Mouse (Mus musculus): ENCODE data around the gene Mta1.

Gene Mta1

DNA sequence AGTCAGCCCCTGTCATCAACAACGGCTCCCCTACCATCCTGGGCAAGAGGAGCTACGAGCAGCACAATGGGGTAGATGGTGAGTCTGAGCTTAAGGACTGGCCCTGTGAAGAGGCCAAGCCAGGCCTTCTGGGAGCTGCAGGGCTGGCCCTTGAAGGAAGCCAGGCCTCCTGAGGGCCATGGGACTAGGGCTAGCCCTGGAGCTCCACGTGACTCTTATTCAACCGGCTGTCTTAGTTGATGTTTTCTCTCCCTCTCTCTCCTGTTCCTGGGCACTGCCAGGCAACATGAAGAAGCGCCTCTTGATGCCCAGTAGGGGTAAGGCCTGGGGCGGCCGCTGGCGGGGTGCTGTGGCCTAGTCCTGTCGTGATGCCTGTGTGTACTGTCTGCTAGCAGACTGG, 35.2 kb downstream of the Mta1 start:
- no peak for ATAC-seq (ENCODE audit: insufficient number of reproducible peaks, low FRiP score, low TSS enrichment)

DNA sequence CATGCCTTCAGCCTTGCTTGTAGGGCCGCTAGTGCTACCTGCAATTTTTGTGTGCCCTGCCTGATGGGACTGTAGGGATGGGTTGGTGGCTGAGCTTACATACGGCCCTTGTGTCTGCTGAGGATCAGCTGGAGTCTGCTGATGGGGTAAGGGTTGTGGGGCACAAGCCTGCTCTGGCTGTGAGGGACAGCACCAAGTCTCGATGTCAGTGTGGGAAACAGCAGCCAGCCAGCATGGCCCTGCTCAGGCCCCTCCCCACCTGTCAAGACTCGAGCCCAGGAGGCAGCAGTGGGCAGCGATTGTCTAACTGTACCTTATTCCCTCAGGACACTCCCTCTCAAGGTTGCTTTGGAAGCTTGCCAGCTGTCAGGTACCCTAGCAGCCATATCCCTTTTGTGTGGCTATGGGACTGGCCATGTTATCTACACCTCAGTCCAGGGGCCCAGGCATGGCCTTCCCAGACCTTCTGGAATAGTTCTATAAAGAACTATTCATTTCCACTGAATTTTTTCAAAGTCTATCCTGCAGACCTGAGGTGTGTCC, 35.9 kb downstream of the Mta1 start:
- no peak for ATAC-seq (ENCODE audit: insufficient number of reproducible peaks, low FRiP score, low TSS enrichment)

DNA sequence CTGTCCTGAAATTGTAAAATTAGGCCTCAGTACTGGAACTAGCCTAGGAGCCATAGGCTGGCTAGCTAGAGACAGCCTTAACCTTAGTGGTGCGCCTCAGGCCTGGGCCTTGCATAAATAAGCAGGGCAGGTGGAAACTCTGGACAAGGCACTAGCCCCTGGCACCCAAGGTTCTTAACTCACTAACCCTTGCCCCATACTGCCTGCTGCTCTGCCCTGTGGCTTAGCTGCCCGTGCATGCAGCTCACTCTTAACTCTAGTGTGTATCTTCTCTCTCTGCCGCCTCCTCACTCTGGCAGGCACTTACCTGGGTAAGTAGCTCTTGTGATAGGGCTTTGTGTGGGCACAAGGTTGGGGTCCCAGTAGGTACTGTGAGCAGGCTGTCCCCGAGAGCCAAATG, 36.4 kb downstream of the Mta1 start:
- ATAC-seq (ENCODE audit: insufficient number of reproducible peaks, low FRiP score, low TSS enrichment): no peak

DNA sequence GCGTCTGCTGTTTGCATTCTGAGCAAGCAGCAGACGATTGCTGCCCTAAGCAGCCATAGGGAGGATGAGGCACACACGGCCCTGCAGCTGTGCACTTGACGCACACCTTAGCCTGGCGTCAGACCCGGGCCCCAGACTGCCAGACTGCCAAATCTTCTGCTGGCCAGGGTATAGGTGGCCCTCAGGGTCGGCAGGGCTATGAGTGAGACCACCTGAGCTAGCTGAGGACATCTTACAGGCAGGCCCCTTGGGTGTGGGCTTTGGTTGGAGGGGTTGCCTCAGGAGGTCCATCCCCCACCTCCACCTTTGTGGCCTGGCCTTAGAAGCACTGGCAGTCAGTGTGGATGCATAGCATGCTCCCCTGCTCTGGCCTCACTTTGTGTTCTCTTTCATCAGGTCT, 37.3 kb downstream of the Mta1 start:
- ATAC-seq (ENCODE audit: insufficient number of reproducible peaks, low FRiP score, low TSS enrichment): no peak

DNA sequence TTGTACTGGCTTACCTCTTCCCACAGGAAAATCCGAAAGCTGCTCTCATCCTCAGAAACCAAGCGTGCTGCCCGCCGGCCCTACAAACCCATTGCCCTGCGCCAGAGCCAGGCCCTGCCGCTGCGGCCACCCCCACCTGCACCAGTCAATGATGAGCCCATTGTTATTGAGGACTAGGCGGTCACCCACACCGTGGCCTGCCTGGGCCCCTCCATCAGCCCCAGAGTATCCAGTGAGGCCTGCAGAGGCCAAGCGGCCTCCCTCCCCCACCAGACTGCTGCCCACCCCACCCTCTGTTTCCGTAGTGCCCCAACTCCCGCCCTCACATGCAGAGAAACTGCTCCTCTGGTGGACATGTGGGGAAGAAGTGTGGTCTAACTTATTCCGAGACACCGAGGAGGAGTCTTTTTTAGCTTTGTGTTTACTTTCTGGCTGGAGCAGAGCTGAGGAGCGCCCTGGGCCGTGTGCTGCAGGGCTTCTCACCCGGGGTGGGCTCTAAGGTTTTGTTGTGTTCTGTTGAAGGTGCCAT, 38.5 kb downstream of the Mta1 start:
- ATAC-seq (ENCODE audit: insufficient number of reproducible peaks, low FRiP score, low TSS enrichment): no peak

DNA sequence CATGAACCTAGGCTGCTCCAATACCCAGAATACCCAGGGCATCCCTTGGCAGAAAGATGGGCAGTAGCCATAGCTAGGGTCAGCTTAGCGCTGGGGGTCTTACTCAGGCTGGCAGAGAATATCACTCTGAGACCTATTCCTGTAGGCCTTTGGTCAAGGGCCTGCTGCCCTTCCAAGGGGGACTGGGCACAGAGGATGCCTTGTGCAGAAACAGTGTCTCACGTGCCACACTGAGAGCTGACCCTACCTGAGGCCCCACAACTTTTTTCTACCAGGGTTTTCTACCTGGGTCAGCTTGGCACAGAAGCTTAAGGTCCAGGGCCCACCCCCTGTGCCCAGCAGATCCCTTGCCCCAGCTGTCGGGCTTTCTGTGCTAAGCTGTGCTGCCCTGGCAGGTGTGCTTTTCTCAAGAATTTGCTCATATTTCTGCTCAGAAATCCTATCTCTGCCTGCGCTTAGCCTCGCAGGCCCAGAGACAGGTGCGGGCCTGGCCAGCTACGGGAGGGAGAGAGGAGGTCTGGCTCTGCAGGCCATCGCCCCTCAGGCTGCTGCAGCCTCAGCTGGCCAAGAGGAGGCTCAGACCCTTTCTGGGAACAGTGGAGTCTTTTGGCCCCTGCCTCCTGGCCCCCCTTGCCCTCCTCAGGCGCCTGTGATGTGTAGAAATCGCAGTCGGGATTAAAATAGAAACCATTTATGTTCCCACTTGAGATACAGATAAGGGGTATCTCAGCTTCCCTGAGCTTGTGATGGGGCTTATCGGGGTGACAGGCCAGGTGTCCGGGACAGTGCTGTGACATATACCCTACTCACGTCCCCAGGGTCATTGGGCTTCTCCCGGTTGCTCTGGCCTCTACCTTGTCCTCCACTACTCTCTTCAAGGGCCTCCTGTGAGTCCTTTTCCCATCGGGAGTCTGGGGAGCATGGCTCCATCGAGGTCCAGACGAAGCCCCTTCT, 39.5 kb downstream of the Mta1 start:
- no peak for ATAC-seq (ENCODE audit: insufficient number of reproducible peaks, low FRiP score, low TSS enrichment)

DNA sequence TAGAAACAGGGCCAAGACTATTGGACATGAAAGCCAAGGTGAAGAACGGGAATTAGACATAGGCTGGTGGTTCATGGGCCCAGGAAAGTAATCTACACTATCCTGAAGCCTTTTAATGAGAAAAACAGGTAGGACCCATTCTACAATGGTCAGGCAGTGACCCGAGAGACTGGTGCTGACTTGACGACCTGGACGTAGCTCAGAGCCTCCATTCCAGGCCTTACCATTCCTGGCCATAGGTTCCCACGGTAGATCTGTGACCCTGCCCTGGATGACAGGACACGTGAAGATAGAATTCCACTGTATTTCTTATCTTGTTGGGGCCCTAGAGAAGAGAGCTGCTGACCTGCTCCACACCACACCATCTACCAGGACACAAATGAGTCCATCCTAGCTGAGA, 40.2 kb downstream of the Mta1 start:
- no peak for ATAC-seq (ENCODE audit: insufficient number of reproducible peaks, low FRiP score, low TSS enrichment)

DNA sequence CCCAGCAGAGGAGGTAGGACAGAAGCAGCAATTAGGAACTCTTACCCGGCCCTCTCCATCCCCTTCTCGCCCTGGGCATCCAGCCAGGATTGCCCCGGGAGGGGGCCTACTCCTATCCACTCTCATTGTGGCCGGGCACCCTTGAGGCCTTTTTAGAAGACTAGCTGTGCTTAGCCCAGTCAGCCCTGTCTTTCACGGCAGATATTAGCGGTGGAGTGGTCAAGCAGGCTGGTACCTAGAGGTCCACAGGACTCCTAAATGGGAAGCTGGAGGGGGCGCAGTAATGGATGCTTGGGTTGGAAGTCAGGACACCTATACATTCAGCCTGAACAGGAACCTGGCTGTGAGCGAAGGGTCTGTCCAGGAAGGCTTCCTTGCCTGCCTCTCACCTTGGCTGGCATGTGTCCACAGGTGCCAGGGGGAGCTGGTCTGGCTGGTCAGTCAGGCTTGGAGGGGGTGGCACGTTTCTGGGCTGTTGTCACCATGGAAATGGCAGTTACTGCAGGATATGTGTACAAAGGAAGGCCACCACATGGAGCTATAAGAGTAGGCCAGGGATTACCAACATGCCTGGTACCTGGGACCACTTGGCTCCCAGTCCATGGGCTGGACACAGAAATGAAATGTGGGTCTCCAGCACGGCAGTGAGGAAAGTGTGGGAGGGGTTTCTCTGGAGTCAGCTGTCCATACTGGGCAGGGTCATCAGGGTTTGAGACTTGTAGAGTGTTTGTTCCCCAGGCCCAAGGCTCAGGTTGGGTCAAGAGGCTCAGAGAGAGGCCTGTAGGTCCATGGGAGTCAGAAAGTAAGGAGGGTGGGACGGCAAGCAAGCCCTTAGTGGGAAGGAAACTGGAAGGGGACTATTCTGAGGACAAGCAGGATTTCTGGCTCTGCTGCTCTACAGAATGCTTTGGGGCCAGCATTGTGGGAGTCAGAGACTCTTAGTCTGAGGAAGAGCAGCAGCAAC, 41.1 kb downstream of the Mta1 start:
- no peak for ATAC-seq (ENCODE audit: insufficient number of reproducible peaks, low FRiP score, low TSS enrichment)

DNA sequence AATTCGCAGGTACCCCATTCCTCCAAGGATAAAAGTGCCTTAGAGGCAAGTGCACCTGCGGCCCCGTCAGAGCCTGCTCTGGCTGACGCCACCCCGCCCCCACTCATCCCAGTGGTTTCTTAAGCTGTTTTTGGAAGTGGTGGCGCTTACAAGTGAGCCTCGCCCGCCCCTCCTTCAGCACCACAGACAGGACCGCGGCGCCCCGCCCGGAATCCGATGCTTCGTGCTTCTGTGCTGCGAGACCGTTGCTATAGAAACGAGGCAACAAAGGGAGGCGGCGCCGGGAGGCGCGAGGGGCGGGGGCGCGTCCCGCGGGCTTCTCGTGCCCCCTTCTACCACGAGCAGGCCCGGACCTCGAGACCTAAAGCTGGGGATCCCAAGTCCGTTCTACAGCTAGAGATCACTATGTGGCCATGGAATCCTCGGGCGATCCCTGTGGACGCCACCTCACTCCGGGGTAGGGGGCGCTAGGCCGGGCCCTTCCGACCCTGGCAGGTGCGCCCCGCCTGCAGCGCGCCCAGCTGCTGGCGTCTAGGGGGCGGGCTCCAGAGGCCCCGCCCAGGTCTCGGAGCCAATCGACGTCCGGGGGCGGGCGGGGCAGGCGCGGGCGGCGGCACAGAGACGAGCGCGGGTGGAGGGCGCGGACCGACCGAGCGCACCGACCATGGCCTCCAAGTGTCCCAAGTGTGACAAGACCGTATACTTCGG, 42.0 kb downstream of the Mta1 start, which contains the start of gene Crip2:
TSS of gene Crip2 (plus strand) at position 329 of the 708 bp plus-strand sequence.
- ATAC-seq (ENCODE audit: insufficient number of reproducible peaks, low FRiP score, low TSS enrichment): 0 out of 2 replicates have a peak, but pooled peaks have one; percentile 15

DNA sequence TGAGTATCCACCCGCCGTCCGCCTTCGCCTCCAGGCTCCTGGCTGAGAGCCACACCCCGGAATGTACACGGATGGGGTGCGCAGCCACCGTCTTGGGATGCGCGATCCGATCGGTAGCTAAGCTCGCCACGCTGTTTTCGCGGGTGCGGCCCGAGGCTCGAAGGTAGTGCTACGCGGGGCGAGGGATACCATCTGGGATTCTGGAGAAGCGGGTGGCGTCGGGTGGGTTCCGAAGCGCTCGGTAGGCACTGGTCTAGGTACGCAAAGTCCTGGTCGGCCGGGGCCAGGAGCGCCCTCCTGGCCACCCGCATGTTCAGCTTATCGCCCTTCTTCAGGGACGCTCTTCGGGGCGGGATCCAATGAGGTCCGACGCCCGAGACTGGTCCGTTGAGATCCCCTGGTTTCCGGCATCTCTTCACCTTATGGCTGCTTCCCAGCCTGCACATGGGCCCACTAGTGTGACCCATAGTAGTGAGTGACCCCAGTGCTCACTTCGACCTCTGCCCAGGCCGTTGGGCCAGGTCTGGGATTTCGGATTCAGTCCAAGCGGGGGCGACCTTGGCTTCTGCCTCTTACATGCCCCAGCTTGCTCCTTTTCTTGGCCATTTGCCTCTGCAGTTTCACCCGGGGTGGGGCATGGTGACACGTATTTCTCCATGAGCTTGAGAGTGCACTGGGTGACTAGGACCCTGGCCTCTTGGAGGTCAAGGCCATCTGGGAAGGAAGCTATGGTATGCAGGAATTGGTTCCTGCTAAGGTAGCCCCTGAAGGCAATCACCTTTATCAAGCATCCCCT, 42.7 kb downstream of the Mta1 start:
- no peak for ATAC-seq (ENCODE audit: insufficient number of reproducible peaks, low FRiP score, low TSS enrichment)

DNA sequence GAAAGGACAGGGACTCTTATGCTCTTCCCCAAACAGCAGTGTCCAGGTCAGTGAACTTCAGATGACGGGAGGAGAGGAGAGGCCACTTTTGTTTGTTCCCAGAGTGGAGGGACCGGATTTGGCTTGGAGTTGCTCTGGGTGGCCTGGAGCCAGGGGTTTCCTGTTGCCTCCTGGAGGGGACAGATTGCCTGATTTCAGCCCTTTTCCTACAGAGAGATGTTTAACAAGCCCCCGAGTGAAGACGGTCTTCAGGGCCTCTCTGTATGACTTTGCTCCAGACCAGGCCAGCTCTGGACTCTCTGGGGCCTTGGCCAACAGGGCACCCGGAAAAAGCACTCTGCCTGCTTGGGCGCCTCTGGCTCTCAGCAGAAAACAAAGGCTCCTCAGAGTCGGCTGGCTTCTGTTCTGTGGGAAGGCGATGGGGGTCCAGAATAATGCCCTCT, 43.5 kb downstream of the Mta1 start:
- no peak for ATAC-seq (ENCODE audit: insufficient number of reproducible peaks, low FRiP score, low TSS enrichment)

DNA sequence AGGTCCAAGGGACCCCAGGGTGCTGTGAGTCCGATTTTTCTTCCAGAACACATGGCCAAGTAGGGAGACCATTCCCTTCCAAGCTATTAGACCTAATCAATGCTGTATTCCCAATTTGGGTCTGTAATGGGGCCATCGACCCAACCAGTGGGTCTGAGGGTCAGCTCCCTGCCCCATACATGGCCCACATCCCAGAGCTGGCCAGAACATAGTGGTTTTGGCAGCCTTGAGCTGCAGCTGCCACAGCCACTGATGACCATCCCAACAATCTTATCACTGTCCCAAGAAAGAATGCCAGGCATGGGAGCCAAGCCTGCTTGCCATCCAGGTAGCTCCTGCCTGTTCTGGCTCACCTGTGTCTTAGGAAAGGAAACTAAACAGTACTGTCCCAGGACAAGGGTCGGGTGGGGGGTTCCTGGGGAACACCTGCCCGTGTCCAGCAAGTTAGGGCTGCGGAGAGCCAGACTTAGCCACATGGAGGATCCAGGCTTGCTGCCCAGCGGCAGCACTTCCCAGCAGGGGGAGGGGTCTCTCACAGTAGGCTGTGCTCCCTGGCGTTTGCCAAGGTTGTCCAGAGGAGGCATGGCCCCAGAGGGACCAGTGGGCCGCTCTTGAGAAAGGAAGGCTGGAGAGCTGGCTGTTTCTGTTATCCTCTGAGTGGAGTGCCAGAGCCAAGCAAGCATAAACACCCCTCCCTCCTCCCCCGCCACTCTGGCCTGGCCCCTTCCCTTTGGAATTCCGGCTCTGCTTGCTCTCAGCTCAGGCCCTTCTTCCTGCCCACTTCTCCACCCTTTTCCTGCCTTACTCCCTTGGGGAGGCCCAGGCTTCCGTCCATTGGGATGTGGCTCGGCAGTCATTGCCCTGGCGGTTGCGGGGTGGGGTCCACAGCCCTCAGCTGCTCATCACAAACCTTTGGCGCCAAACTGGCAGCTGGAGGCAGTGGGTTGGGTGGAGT, 44.2 kb downstream of the Mta1 start:
- ATAC-seq (ENCODE audit: insufficient number of reproducible peaks, low FRiP score, low TSS enrichment): no peak

DNA sequence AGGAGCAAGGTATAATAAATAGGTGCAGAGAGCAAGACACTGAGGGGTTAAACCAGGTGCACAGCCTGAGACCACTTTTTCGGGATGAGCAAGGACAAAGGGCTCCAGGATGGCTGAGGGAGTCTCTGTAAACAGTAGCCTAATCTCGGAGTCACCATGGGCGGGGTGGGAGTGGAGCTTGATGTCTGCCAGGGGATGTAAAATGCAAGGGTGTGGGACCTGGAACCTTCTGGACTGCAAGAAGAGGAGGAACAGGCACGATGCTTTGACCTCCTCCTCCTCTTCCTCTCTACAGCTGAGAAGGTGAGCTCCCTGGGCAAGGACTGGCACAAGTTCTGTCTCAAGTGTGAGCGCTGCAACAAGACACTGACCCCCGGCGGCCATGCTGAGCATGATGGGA, 45.1 kb downstream of the Mta1 start:
- no peak for ATAC-seq (ENCODE audit: insufficient number of reproducible peaks, low FRiP score, low TSS enrichment)

DNA sequence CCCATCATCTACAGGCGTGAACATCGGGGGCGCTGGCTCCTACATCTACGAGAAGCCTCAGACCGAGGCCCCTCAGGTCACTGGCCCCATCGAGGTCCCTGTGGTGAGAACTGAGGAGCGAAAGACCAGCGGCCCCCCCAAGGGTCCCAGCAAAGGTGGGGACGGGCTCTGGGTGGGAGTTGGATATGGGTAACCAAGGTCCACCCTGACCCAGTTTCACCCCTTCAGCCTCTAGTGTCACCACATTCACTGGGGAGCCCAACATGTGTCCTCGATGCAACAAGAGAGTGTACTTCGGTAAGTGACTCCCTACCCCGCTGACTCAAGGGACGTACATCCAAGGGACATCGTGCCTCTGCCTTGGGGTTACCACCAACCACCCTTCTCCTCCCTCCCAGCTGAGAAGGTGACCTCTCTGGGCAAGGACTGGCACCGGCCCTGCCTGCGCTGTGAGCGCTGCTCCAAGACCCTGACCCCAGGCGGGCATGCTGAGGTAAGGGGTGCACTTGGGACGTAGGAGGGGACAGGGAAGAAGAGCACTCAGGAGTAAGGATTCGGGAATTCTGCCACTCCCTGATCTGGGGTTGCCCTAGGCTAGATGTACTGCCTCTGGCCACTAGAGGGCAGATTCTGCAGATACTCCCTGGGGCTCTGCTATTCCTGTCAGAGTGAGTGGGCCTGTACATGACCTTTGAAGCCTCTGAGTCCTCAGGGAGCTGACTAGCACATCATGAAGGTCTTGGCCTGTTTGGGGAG, 46.1 kb downstream of the Mta1 start:
- no peak for ATAC-seq (ENCODE audit: insufficient number of reproducible peaks, low FRiP score, low TSS enrichment)

DNA sequence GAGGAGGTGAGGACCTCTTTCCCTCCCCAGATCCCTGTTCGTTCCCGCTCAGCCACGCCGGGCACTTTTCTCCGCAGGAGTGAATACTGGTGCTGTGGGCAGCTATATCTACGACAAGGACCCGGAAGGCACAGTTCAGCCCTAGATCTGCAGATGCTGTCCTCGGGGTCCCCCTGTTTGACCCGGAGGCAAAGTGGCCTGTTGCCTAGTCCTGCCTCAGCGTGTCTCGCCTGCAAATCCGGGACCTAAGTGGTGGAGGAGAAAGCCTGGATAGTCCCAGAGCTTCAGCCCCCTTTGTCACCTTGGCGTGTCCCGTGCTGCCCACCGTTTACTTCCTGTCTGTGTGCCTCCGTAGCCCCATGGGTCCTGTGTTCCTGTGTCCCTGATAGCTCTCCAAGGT, 46.8 kb downstream of the Mta1 start:
- ATAC-seq (ENCODE audit: insufficient number of reproducible peaks, low FRiP score, low TSS enrichment): no peak

DNA sequence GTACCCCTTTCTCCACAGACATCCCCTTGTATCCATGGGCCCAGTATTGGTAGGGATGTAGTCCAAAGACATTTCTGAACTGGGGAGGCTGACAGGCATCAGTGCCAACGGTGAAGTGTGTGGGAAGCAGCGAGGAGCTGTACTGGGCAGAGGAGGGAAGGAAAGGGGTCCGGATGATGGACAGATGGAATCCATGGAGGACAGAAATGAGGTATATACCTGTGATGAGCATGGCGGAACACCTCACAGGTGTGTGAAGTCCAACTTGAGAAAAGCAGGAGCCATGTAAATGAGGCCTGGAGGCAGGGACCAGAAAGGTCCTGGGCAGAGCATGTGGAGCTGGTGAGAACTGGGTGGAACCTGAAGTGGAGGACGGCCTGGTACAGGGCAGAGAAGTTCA, 47.5 kb downstream of the Mta1 start:
- no peak for ATAC-seq (ENCODE audit: insufficient number of reproducible peaks, low FRiP score, low TSS enrichment)

All from cerebellum, adult (tissue).